Mouse (Mus musculus): ENCODE data around the gene Mfsd4a. TPM values are rescaled to one million over a fixed set of nuclear protein-coding genes. Genes with fewer than 3 reads are reported as not detected.

Gene Mfsd4a
- polyA plus RNA-seq, 1 experiment from 2014 or later = 8.1 TPM

- Histone ChIP-seq H3K4me1 (ENCODE audit: control insufficient read depth, insufficient read depth, low read length) (no peaks in the 10 kb centered on the region), H3K9me3 (replicated peaks; ENCODE audit: control insufficient read depth, low read length) (no peaks in the 10 kb centered on the region), H3K4me2 (ENCODE audit: low read depth, low read length) (no peak overlapping the region), H3K9ac (replicated peaks; ENCODE audit: low read length) (no peak overlapping the region), H3K4me3 (ENCODE audit: low read depth, low read length) (no peak overlapping the region), H3K36me3 (replicated peaks; ENCODE audit: control insufficient read depth, insufficient read depth, low read depth, low read length) (no peaks in the 10 kb centered on the region), H3K27me3 (ENCODE audit: control insufficient read depth, insufficient read depth, low read length) (no peaks in the 10 kb centered on the region), H3K27ac (replicated peaks; ENCODE audit: low read depth, low read length) (no peak overlapping the region)
- no peak for DNase-seq (ENCODE audit: low spot score)
- no peak for ATAC-seq (replicated peaks; ENCODE audit: insufficient number of reproducible peaks, low FRiP score, low TSS enrichment, low read depth)
- 76% methylated on average over 5 of the region's 5 CpGs for WGBS
Observed at GRCm38 (mm10) chr1:132088181-132088671, 20.4 kb upstream of the Mfsd4a start.

GRCm38 (mm10) chr1:132085181-132086049 is 17.6 kb upstream of the Mfsd4a start:
- ATAC-seq (replicated peaks; ENCODE audit: insufficient number of reproducible peaks, low FRiP score, low TSS enrichment, low read depth) (no peak), DNase-seq (ENCODE audit: low spot score) (no peak)
- WGBS = 71% methylated on average over 7 of the region's 7 CpGs
- no peak overlapping the region for H3K9ac ChIP-seq (replicated peaks; ENCODE audit: low read length)
- H3K4me1 ChIP-seq (ENCODE audit: control insufficient read depth, insufficient read depth, low read length) = no peaks in the 10 kb centered on the region
- no peak overlapping the region for H3K4me2 ChIP-seq (ENCODE audit: low read depth, low read length)
- no peaks in the 10 kb centered on the region for H3K27me3 ChIP-seq (ENCODE audit: control insufficient read depth, insufficient read depth, low read length)
- no peak overlapping the region for H3K27ac ChIP-seq (replicated peaks; ENCODE audit: low read depth, low read length)
- H3K4me3 ChIP-seq (ENCODE audit: low read depth, low read length) = no peak overlapping the region
- H3K36me3 ChIP-seq (replicated peaks; ENCODE audit: control insufficient read depth, insufficient read depth, low read depth, low read length) = no peaks in the 10 kb centered on the region
- H3K9me3 ChIP-seq (replicated peaks; ENCODE audit: control insufficient read depth, low read length) = no peaks in the 10 kb centered on the region

GRCm38 (mm10) chr1:132078413-132078812 is 10.6 kb upstream of the Mfsd4a start:
- Histone ChIP-seq H3K27me3 (ENCODE audit: control insufficient read depth, insufficient read depth, low read length) (no peaks in the 10 kb centered on the region), H3K27ac (replicated peaks; ENCODE audit: low read depth, low read length) (no peak overlapping the region), H3K36me3 (replicated peaks; ENCODE audit: control insufficient read depth, insufficient read depth, low read depth, low read length) (no peaks in the 10 kb centered on the region), H3K4me1 (ENCODE audit: control insufficient read depth, insufficient read depth, low read length) (no peaks in the 10 kb centered on the region), H3K9ac (replicated peaks; ENCODE audit: low read length) (no peak overlapping the region), H3K4me3 (ENCODE audit: low read depth, low read length) (no peak overlapping the region), H3K4me2 (ENCODE audit: low read depth, low read length) (no peak overlapping the region), H3K9me3 (replicated peaks; ENCODE audit: control insufficient read depth, low read length) (no peaks in the 10 kb centered on the region)
- WGBS = 87% methylated on average over 2 of the region's 2 CpGs
- DNase-seq (ENCODE audit: low spot score) (no peak), ATAC-seq (replicated peaks; ENCODE audit: insufficient number of reproducible peaks, low FRiP score, low TSS enrichment, low read depth) (no peak)

GRCm38 (mm10) chr1:132075576-132075975 is 7.7 kb upstream of the Mfsd4a start:
- 86% methylated on average over 10 of the region's 10 CpGs for WGBS
- no peak for DNase-seq (ENCODE audit: low spot score)
- Histone ChIP-seq H3K4me1 (ENCODE audit: control insufficient read depth, insufficient read depth, low read length) (no peaks in the 10 kb centered on the region), H3K27me3 (ENCODE audit: control insufficient read depth, insufficient read depth, low read length) (no peaks in the 10 kb centered on the region), H3K4me3 (ENCODE audit: low read depth, low read length) (no peak overlapping the region), H3K27ac (replicated peaks; ENCODE audit: low read depth, low read length) (no peak overlapping the region), H3K36me3 (replicated peaks; ENCODE audit: control insufficient read depth, insufficient read depth, low read depth, low read length) (no peaks in the 10 kb centered on the region), H3K9me3 (replicated peaks; ENCODE audit: control insufficient read depth, low read length) (no peaks in the 10 kb centered on the region), H3K4me2 (ENCODE audit: low read depth, low read length) (no peak overlapping the region), H3K9ac (replicated peaks; ENCODE audit: low read length) (no peak overlapping the region)
- ATAC-seq (replicated peaks; ENCODE audit: insufficient number of reproducible peaks, low FRiP score, low TSS enrichment, low read depth) = no peak

- no peak overlapping the region for H3K27ac ChIP-seq (replicated peaks; ENCODE audit: low read depth, low read length)
- 77% methylated on average over 3 of the region's 3 CpGs for WGBS
- peaks cover 24% of the 10 kb centered on the region for H3K27me3 ChIP-seq (ENCODE audit: control insufficient read depth, insufficient read depth, low read length)
Observed at GRCm38 (mm10) chr1:132070659-132071058, 2.8 kb upstream of the Mfsd4a start.

GRCm38 (mm10) chr1:132069436-132069835 is 1.6 kb upstream of the Mfsd4a start:
- ATAC-seq (replicated peaks; ENCODE audit: insufficient number of reproducible peaks, low FRiP score, low TSS enrichment, low read depth) = no peak
- no peak overlapping the region for H3K4me2 ChIP-seq (ENCODE audit: low read depth, low read length)
- H3K4me3 ChIP-seq (ENCODE audit: low read depth, low read length) = no peak overlapping the region
- DNase-seq (ENCODE audit: low spot score) = no peak
- no peaks in the 10 kb centered on the region for H3K9me3 ChIP-seq (replicated peaks; ENCODE audit: control insufficient read depth, low read length)
- H3K9ac ChIP-seq (replicated peaks; ENCODE audit: low read length) = no peak overlapping the region
- H3K27me3 ChIP-seq (ENCODE audit: control insufficient read depth, insufficient read depth, low read length) = peaks cover 24% of the 10 kb centered on the region
- H3K27ac ChIP-seq (replicated peaks; ENCODE audit: low read depth, low read length) = no peak overlapping the region
- no peaks in the 10 kb centered on the region for H3K36me3 ChIP-seq (replicated peaks; ENCODE audit: control insufficient read depth, insufficient read depth, low read depth, low read length)
- peaks cover 3% of the 10 kb centered on the region for H3K4me1 ChIP-seq (ENCODE audit: control insufficient read depth, insufficient read depth, low read length)
- 83% methylated on average over 8 of the region's 8 CpGs for WGBS

More at GRCm38 (mm10) chr1:132070659-132071058, 2.8 kb upstream of the Mfsd4a start:
- peaks cover 3% of the 10 kb centered on the region for H3K4me1 ChIP-seq (ENCODE audit: control insufficient read depth, insufficient read depth, low read length)
- no peak overlapping the region for H3K9ac ChIP-seq (replicated peaks; ENCODE audit: low read length)
- no peaks in the 10 kb centered on the region for H3K9me3 ChIP-seq (replicated peaks; ENCODE audit: control insufficient read depth, low read length)
- DNase-seq (ENCODE audit: low spot score) (no peak), ATAC-seq (replicated peaks; ENCODE audit: insufficient number of reproducible peaks, low FRiP score, low TSS enrichment, low read depth) (no peak)
- H3K36me3 ChIP-seq (replicated peaks; ENCODE audit: control insufficient read depth, insufficient read depth, low read depth, low read length) = no peaks in the 10 kb centered on the region
- no peak overlapping the region for H3K4me2 ChIP-seq (ENCODE audit: low read depth, low read length)
- no peak overlapping the region for H3K4me3 ChIP-seq (ENCODE audit: low read depth, low read length)

GRCm38 (mm10) chr1:132065475-132066172 is 2.2 kb downstream of the Mfsd4a start:
- Histone ChIP-seq H3K27ac (replicated peaks; ENCODE audit: low read depth, low read length) (no peak overlapping the region), H3K9ac (replicated peaks; ENCODE audit: low read length) (no peak overlapping the region), H3K4me1 (ENCODE audit: control insufficient read depth, insufficient read depth, low read length) (peaks cover 3% of the 10 kb centered on the region), H3K4me3 (ENCODE audit: low read depth, low read length) (no peak overlapping the region), H3K27me3 (ENCODE audit: control insufficient read depth, insufficient read depth, low read length) (peaks cover 24% of the 10 kb centered on the region), H3K9me3 (replicated peaks; ENCODE audit: control insufficient read depth, low read length) (no peaks in the 10 kb centered on the region), H3K36me3 (replicated peaks; ENCODE audit: control insufficient read depth, insufficient read depth, low read depth, low read length) (no peaks in the 10 kb centered on the region), H3K4me2 (ENCODE audit: low read depth, low read length) (no peak overlapping the region)
- ATAC-seq (replicated peaks; ENCODE audit: insufficient number of reproducible peaks, low FRiP score, low TSS enrichment, low read depth) = no peak
- no peak for DNase-seq (ENCODE audit: low spot score)
- 79% methylated on average over 8 of the region's 8 CpGs for WGBS

- no peak overlapping the region for H3K27ac ChIP-seq (replicated peaks; ENCODE audit: low read depth, low read length)
- no peaks in the 10 kb centered on the region for H3K9me3 ChIP-seq (replicated peaks; ENCODE audit: control insufficient read depth, low read length)
- H3K4me1 ChIP-seq (ENCODE audit: control insufficient read depth, insufficient read depth, low read length) = peaks cover 3% of the 10 kb centered on the region
- ATAC-seq (replicated peaks; ENCODE audit: insufficient number of reproducible peaks, low FRiP score, low TSS enrichment, low read depth) = no peak
- no peak overlapping the region for H3K4me2 ChIP-seq (ENCODE audit: low read depth, low read length)
- no peak for DNase-seq (ENCODE audit: low spot score)
- H3K36me3 ChIP-seq (replicated peaks; ENCODE audit: control insufficient read depth, insufficient read depth, low read depth, low read length) = no peaks in the 10 kb centered on the region
- no peak overlapping the region for H3K4me3 ChIP-seq (ENCODE audit: low read depth, low read length)
- WGBS = 48% methylated on average over 1 of the region's 1 CpGs
- peaks cover 24% of the 10 kb centered on the region for H3K27me3 ChIP-seq (ENCODE audit: control insufficient read depth, insufficient read depth, low read length)
- H3K9ac ChIP-seq (replicated peaks; ENCODE audit: low read length) = no peak overlapping the region
Observed at GRCm38 (mm10) chr1:132065001-132065400, 2.9 kb downstream of the Mfsd4a start.

Measured in embryonic facial prominence, embryonic 11.5 days (tissue).